Mouse (Mus musculus) adrenal gland, postnatal 25 days (tissue): ENCODE data around the gene Pla2g5. TPM values are rescaled to one million over a fixed set of nuclear protein-coding genes. Genes with fewer than 3 reads are reported as not detected.

Experiments used
- total RNA-seq: library from RNA; stranded (reverse); gene quantifications from 2 replicates; pipeline ENCODE4 v1.2.3, GENCODE M21; 2021

The Pla2g5 gene
- total RNA-seq, 1 experiment from 2014 or later = 17.1 TPM

Other genes with a start within 250 kb of the Pla2g5 start
- not detected in 2 replicates for gene Vwa5b1, start 227.6 kb downstream of the Pla2g5 start, total RNA-seq
- gene Pla2g2c, start 138.7 kb downstream of the Pla2g5 start, total RNA-seq = 0.24 TPM in 1 of 2 replicates, not detected in the other
- gene Ubxn10, start 126.3 kb downstream of the Pla2g5 start, total RNA-seq = 1.1 and 2.0 TPM in 2 replicates
- 19.2 and 21.7 TPM in 2 replicates for gene Pla2g2f, start 105.9 kb downstream of the Pla2g5 start, total RNA-seq
- 2.2 and 2.8 TPM in 2 replicates for gene Pla2g2d, start 87.7 kb downstream of the Pla2g5 start, total RNA-seq
- not detected in 2 replicates for gene Gm13030, start 10.5 kb upstream of the Pla2g5 start, total RNA-seq
- gene Pla2g2e, start 14.5 kb upstream of the Pla2g5 start, total RNA-seq = 1.5 TPM in 1 of 2 replicates, not detected in the other
- 11.7 and 13.5 TPM in 2 replicates for gene Otud3, start 50.5 kb upstream of the Pla2g5 start, total RNA-seq
- not detected in 2 replicates for gene Rnf186, start 103.6 kb upstream of the Pla2g5 start, total RNA-seq
- gene Tmco4, start 109.4 kb upstream of the Pla2g5 start, total RNA-seq = 16.0 and 16.7 TPM in 2 replicates
- gene Htr6, start 212.1 kb upstream of the Pla2g5 start, total RNA-seq = 0.33 and 0.52 TPM in 2 replicates
- gene Nbl1, start 229.5 kb upstream of the Pla2g5 start, total RNA-seq = 20.3 and 21.4 TPM in 2 replicates